8 mouse cellular contexts compared by ENCODE assay signal in the genomic region with DNA sequence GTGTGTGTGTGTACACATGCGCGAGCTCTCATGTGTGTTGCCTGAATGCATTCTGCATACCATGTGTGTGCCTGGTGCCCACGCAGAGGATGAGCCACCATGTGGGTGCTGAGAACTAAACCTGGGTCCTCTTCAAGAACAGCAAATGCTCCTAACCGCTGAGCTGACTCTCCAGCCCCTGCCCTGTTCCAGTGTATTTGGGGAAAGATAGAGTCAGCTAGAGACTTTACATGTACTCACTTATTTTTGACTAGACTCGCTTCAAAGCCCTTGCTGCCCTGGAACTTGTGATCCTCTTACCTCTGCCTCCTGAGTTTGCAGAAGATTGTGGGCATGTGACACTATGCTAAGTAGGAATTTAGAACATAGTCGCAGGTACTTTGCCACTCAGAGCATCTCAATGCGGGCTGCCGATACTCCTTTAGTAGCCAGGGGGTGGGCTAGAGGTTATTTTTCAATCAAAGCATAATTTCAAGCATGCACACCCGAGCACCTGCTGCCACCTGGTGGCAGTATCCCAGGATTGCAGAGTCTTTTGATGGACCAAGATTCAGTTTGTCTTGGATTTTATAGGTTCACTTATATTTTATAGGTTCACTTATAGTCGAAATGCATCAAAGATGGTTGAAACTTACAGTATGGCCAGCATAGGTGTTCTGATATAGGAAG. TPM values are rescaled to one million over a fixed set of nuclear protein-coding genes. Genes with fewer than 3 reads are reported as not detected.
DNase-seq lines count a peak whose midpoint lies in the region; ATAC-seq and TF ChIP-seq lines count a peak whose summit lies in the region.

No protein-coding gene starts in this region.

- no peak for TF ChIP-seq POLR2A in limb, embryonic 14.5 days (IDR thresholded peaks at IDR 0.05; ENCODE audit: borderline replicate concordance, extremely low read depth, insufficient read depth, insufficient read length)

- DNase-seq in adrenal gland, adult 18-20 months (ENCODE audit: low spot score in 2 of 2): peak; percentile 33 to 51
- no peak for DNase-seq in adrenal gland, adult 2 months
- DNase-seq in left cerebral cortex, adult 2 months (ENCODE audit: extremely low spot score in 1 of 2, low spot score in 2 of 2): peak in 1 of 2 experiments; percentile 58
- no peak for DNase-seq in left cerebral cortex, adult 9 months (ENCODE audit: low spot score in 2 of 2)
- DNase-seq in ES-CJ7 (ENCODE audit: low read depth, low spot score): peak; percentile 46
- peak; percentile 71 to 78 for DNase-seq in cerebellum, postnatal 25 days
- peak; percentile 76 for DNase-seq in limb, embryonic 14.5 days (ENCODE audit: low spot score)
- peak; percentile 40 to 51 for DNase-seq in thymus, postnatal 36 days

- no peak overlapping the region for H3K27ac ChIP-seq in left cerebral cortex, adult 2 months
- H3K27ac ChIP-seq in limb, embryonic 14.5 days (replicated peaks; ENCODE audit: low read depth, low read length): no peak overlapping the region

- no peak overlapping the region for H3K4me2 ChIP-seq in limb, embryonic 14.5 days (replicated peaks; ENCODE audit: low read depth, low read length, severe bottlenecking)

- intact Hi-C loops in left cerebral cortex, adult 2 months (cut with DNase I): loop anchor here (1.0 kb wide), 1 partner anchor 62 kb away; no protein-coding TSS in a partner anchor

- H3K27me3 ChIP-seq in limb, embryonic 14.5 days (ENCODE audit: control insufficient read depth, insufficient read depth, low read length): no peaks in the 10 kb centered on the region

- H3K4me3 ChIP-seq in left cerebral cortex, adult 2 months: no peak overlapping the region
- H3K4me3 ChIP-seq in limb, embryonic 14.5 days (replicated peaks; ENCODE audit: low read length): no peak overlapping the region

- WGBS in limb, embryonic 14.5 days: 46% methylated on average over 10 of the region's 10 CpGs

- no peak for ATAC-seq in limb, embryonic 14.5 days (ENCODE audit: low FRiP score, low read depth)

- no peaks in the 10 kb centered on the region for H3K9me3 ChIP-seq in limb, embryonic 14.5 days (ENCODE audit: control insufficient read depth, low read length)

- no peak overlapping the region for H3K9ac ChIP-seq in limb, embryonic 14.5 days (ENCODE audit: low read depth, low read length, severe bottlenecking)

- peaks cover 20% of the 10 kb centered on the region; the same call in 1 of the 2 replicates for H3K36me3 ChIP-seq in limb, embryonic 14.5 days (ENCODE audit: control insufficient read depth, insufficient read depth, low read length)

- TF ChIP-seq CTCF in left cerebral cortex, adult 2 months (IDR thresholded peaks at IDR 0.05): peak; percentile 93

- H3K4me1 ChIP-seq in limb, embryonic 14.5 days (ENCODE audit: control insufficient read depth, insufficient read depth, low read length): peaks cover 25% of the 10 kb centered on the region

RNA-seq across cellular contexts. Expression of gene Clstn1, which starts 25.2 kb away (rescaled TPM):
- 100 to 1,000 TPM; 104 to 106 TPM for total RNA-seq in adrenal gland, adult 18-20 months (2021)
- total RNA-seq in adrenal gland, adult 2 months (2021): 100 to 1,000 TPM in 1 of 2 experiments, 10 to 100 TPM in 1; 98.4 to 110 TPM
- 44.5 and 48.8 TPM in 2 replicates for polyA plus RNA-seq in adrenal gland, adult 2 months (2012; rRNA removed)
- total RNA-seq in left cerebral cortex, adult 2 months (2021): 1,000 to 10,000 TPM; 1,405 to 1,413 TPM
- 56.5 and 58.2 TPM in 2 replicates for polyA plus RNA-seq in limb, embryonic 14.5 days (2012; rRNA removed)
- 51.2 and 61.1 TPM in 2 replicates for polyA plus RNA-seq in limb, embryonic 14.5 days (2014; fragmentation: Nextera tagmentation; extraction: Ambion mirVana)

Comparison
In these comparisons a context has a peak if more than half of its experiments do, and no peak if none do; other contexts are left out.
1. DNase-seq: peak in adrenal gland, adult 18-20 months (2 of 2), ES-CJ7 (single experiment), cerebellum, postnatal 25 days (2 of 2), limb, embryonic 14.5 days (single experiment) and thymus, postnatal 36 days (2 of 2); none in adrenal gland, adult 2 months (single experiment) and left cerebral cortex, adult 9 months (0 of 2).
2. RNA of gene Clstn1, which starts 25.2 kb away (total RNA-seq): 1,405 to 1,413 TPM in left cerebral cortex, adult 2 months; 98.4 to 110 TPM in adrenal gland, adult 2 months and 104 to 106 TPM in adrenal gland, adult 18-20 months; every median in the first group is over 10 times any median in the second.